Mouse (Mus musculus) c-Kit-positive CD71-negative TER-119-negative erythroid progenitor cells, embryonic 14.5 days (primary cell): ENCODE data around the gene Dusp6.

ENCODE experiments used
- DNase-seq: peaks from one replicate; pipeline ENCODE4 v3.0.0-alpha.2; 2013; ENCODE audit warnings: low read depth

The Dusp6 gene

DNA sequence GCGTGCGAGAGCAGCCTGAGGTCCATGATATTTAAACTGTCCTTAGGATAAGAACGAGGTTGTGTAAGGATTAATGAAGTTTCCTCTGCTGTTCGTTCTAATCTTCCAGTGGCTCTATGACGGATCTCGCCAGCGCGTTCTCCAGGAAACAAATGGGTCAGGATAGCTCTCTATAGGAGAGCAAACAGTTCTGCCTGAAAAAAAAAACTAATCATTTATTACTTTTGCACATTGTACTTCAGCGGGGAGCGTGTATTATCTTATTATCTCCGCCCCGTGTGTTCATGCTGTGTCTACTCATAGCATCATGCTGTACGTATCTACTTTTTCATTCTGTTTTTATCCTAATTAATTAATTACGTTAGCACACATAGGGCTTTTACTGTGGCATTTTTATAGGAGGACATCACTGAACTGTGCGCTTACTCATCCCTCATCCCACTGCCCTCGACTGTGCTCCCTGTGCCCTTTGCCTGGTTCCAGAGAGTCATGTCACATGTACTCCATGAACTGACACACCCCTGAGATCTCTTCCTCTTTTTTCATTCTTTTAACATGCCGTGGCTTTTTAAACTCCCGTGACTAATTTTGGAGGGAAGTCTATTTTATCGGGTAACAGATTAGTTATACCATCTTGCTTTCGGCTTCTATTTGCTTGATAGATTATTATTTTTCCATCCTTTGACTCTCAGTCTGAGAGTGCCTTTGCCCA is 16.1 kb upstream of the Dusp6 start:
- DNase-seq: no peak

DNA sequence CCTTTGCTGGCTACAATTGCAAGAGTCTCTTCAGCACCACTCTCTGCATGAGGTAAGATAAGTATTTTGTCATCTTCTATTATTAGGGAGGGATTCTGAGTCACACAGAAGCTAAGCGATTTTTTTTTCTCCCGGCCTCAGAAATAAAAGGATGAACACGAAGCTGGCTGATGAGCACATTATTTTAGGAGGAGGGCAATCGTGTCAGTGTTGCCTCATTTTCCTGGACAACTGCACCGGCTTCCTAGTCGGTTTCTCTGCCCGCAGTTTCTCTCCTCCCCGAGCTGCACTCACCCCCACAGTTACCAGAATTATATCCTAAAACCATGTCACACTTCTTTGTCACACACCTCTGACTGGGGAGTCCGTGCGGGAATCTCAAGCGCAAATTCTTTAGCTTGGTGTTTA is 12.2 kb upstream of the Dusp6 start:
- DNase-seq: no peak

DNA sequence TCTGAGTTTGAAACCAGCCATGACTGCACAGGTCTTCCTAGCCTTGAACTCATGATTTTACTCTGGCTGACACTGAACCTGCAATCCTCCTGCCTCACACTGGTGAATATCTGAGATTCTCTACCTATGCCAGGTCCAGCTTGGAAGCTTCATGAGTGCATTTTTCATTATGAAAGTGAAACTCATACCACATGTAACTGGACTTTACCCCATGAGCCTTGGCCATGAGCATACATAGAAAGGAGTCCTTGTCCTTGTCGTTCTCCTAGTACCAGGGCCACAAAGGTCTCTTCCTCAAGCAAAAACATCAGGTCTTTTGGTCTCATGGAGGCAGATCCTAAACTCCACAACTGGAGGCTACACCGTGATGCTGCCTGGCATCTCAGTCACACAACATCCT is 9.6 kb upstream of the Dusp6 start:
- no peak for DNase-seq

DNA sequence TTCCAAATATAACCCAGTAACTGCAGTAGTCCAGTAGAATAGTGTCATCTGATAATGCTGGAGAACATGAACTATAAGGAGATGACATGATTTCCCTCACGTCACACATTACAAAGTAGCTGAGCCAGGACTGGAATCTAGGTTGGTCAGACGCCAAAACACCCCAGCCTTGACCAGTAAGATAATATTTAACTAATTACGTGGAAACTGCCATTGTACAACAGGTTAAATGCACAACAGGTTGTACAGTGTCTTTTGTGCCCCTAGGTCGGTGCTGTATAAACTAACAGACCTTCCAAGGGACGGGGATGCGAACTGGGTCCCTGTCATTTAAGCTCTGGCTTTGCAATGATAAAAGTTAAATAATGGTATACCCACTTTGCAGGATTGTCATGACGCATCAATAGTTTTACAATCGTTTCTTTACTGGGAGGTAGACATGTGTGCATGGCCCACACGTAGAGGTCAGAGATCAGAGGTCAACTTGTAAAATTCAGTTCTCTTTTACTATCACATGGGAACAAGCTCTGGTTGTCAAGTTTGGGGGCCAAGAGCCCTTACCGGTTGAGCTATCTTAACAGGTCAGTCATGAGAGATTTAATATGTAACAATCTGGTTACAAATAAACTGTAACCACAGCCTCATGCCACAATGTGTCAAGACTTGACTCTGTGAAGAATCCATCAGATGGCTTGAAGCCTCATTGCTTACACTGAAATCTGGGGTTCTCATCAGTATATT is 7.0 kb upstream of the Dusp6 start:
- DNase-seq: no peak

DNA sequence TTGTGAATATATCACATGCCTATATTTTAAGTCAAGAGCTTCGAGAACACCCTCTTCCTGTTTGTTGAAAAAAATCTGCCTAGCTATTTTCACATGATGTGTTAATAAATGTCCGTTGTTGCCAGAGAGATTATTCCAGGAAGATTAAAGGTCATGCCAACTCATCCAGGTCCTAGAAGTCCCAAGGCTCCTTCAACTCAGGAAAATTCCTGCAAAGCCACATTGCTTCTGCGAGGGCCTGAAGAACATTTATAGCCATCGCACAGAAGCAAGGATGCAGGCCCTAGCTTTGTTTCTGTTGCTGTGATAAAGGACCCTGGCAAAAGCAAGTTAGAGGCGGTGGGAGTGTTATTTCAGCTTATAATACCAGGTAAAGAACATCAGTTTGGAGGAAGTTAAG is 5.5 kb upstream of the Dusp6 start:
- DNase-seq: no peak

DNA sequence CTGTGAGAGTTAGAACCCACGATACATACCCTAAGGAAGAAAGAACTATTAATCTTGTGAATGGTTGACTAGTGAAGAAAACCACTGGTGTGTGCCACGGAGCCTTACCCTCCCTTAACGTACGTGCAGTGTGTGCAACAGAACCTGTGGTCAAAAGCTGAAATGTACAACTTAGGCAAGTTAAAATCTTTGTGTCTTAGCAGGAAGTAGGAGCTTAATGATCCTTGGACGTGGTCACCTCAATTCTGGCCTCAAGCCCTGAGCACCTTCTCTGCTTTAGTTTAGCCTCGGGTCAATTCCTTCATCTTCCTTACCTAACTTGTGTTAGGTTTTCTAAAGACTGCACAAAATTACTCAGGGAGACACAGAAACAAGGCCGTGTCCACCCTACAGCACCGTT is 3.2 kb upstream of the Dusp6 start:
- DNase-seq: no peak

DNA sequence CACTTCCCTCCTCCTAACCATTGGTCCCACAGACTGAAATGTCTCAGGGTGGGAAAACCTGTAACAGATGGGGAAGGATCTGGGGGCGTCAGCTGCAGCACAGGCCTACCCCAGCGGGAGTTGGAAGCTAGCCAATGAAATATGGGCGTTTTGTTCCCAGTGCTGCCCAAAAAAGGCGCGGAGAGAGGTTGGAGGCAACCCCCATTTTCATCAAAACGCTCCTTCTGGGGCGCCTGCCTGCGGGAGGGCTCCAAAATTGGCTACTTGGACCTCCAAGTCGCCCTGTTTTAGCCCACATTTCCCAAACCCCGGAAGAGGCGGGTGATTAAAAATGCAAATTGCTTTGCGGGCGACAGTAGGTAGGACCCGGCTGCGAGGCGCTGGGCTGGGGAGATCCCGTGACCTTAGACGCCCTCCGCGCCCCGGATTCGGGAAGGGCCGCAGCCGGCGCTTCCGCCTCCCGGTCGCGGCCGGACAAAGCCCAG is 1.8 kb upstream of the Dusp6 start:
- DNase-seq: no peak

DNA sequence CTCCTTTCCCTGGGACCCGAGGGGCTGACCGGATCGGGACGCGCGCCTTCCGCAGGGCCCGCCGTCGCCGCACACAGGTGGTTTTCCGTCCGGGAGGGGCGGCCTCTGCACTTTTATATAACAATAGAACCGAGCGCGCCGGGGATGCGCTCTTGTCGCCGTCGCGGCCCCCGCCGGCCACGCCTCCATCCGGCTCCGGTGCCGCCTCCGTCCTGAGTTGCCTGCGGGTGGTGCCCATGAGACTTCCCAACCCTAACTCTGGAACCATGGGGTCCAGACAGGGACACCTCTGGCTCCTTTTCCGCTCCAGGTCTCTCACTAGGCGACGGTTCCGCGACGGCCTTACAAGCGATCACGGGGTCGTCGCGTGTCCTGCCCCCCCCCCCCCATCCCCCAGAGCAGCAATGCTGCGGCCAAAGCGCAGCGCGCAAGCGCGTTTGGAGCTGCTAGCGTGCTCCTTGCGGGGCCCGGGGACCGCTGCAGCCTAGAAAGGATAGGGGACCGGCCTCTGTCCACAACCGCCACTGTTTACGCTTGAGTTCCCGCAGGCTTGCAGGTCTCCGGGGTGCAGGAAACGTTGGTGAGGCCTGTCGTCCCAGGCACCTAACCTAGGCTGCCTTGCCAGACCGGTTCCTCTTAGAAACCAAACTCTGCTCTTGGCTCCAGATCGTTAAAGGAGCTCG is 1.3 kb upstream of the Dusp6 start:
- DNase-seq: peak; percentile 61

DNA sequence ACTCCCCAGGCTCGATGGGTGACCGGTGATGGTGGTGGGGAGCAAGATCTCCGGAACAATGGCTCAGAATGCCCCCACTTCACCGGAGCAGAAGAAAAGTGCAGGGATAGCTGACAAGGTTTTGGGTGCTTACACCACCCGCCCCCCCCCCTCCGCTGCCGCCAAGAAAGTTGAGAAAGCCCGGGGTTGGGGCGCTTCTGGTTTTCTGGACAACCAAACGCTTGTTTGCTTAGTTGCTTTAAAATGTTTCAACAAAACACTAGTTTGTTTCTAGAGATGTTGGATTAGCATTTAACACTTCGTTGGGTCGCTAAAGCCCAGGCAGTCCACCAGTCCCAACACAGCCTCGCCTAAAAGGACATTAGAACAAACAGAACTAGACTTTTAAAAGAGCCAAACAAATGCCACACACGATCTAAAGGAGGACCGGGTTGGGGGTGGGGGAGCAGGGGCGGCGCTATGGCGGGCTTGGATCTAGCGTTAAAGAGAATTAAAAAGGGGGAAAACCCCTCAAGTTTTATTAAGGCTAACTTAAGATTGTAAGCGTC is 638 bp upstream of the Dusp6 start:
- no peak for DNase-seq

DNA sequence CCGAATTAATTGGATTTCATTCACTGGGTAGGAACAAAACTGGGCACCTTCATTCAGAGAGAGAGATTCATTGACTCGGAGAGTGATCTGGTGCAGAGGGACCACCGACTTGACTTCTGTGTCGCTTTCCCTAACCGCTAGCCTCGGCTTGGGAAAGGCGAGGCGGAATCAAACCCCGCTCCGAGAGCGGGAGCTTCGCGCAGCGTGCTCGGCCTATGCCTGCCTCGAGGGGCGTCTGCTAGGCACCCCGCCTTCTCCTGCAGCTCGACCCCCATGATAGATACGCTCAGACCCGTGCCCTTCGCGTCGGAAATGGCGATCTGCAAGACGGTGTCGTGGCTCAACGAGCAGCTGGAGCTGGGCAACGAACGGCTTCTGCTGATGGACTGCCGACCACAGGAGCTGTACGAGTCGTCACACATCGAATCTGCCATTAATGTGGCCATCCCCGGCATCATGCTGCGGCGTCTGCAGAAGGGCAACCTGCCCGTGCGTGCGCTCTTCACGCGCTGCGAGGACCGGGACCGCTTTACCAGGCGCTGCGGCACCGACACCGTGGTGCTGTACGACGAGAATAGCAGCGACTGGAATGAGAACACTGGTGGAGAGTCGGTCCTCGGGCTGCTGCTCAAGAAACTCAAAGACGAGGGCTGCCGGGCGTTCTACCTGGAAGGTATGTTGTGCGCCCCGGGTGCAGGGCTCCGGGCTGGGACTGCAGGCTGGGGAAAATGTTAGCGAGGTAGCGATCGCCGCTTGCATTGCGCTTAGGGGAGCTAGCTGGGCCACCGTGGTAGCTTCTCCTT is 589 bp downstream of the Dusp6 start:
- DNase-seq: no peak

DNA sequence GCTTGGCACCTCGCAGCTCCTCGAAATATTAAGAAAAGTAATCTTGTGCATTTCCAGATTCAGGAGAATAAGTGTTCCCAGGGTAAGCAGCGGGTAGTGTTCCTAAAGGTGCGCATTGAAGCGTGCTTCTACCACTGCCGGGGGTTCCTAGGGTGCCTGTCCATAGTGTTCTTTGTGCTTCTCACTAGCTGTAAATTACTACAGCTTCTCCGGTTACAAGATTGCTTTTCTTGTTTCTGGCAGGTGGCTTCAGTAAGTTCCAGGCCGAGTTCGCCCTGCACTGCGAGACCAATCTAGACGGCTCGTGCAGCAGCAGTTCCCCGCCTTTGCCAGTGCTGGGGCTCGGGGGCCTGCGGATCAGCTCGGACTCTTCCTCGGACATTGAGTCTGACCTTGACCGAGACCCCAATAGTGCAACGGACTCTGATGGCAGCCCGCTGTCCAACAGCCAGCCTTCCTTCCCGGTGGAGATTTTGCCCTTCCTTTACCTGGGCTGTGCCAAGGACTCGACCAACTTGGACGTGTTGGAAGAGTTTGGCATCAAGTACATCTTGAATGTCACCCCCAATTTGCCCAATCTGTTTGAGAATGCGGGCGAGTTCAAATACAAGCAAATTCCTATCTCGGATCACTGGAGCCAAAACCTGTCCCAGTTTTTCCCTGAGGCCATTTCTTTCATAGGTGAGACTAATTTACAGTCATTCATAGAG is 1.4 kb downstream of the Dusp6 start:
- no peak for DNase-seq

DNA sequence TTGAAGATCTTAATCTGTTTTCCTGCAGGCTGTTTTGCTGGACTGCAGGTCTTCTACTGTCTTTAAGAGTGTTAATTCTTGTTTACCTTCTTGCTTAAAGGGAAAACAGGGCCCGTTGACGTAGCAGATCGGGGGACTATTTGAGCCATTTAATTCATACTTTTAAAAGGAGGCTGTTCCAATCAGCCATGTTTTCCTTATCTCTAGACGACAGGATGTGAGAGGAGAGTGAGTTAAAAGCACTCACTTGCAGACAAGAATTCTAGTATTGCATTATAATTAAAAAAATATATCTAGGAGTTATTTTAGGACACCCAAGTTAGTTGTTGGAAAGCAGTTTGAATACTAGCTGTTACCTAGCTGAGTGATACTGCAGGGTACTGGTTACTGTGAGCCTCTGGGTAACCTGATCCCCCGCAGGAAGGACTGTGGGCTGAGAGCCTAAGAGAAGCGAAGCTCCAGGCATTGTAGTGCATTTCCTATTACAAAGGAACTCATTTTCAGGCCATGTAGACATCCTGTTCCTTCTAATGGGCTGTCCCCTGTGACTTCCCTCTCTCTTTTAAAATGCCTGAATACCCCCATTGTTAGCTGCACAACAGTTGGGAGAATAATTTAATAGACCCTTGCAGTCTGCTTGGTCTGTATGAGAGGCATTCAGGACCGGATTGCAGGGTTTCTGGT is 2.1 kb downstream of the Dusp6 start:
- no peak for DNase-seq

DNA sequence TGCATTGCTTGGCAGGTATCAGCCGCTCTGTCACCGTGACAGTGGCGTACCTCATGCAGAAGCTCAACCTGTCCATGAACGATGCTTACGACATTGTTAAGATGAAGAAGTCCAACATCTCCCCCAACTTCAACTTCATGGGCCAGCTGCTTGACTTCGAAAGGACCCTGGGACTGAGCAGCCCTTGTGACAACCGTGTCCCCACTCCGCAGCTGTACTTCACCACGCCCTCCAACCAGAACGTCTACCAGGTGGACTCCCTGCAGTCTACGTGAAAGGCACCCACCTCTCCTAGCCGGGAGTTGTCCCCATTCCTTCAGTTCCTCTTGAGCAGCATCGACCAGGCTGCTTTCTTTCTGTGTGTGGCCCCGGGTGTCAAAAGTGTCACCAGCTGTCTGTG is 3.0 kb downstream of the Dusp6 start:
- no peak for DNase-seq

DNA sequence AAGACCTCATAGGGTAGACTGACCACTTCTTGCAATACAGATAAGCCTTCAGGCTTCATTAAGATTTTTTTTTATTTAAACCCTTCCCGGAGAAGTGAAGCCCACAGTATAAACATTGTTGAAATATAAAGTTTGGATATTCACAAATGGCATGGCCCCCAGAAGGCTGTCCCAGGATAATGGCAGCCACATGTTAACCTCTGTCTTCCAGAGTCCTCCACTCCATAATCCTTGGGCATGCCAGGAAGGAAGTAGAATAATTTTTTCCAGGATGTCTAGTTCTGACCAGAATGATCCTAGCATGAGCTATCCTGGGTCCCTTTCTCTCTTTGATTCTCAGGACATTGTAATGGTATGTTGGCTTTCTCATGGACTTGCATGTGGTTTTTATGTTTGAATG is 4.6 kb downstream of the Dusp6 start:
- no peak for DNase-seq

DNA sequence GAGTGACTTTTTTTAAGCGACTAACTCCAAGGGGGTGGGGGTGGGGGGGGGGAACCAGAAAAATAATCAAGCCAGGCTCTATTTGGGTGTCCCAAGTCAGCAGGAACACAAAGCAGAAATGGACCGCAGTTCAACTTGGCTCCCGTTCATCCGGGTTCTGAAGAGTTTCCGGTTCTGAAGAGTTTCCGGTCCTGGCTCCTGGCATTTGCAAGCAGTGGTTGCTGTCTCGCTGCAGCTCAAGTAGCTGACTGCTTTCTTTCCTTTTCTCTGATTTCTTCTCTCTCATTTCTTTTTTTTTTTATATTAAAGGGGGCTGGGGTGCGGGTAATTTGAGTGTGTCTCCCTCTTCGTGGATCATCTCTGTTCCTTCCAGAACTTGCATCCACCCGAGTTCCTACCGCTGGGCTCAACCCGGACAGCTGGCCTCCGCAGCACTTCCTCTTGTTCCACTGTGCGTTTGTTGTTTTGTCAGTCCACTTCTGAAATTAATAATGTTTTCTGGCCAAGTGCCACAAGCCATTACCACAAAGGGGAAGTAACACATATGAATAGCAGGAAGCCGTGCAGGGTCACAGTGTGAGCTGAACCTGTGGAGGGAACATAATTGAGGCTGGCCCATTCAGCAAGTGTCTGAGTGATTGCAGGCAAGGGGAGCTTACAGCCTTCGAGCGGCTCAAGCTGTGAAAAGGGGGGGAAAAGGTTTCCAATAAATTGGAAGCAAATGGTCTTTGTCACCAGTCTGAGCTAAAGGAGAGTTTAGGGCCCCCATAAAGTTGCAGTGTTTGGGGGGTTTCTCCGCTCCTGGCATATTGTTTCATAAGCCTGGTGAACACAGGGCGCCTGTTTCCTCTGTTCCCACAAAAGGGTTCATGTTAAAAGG is 5.6 kb downstream of the Dusp6 start:
- peak; percentile 78 for DNase-seq

DNA sequence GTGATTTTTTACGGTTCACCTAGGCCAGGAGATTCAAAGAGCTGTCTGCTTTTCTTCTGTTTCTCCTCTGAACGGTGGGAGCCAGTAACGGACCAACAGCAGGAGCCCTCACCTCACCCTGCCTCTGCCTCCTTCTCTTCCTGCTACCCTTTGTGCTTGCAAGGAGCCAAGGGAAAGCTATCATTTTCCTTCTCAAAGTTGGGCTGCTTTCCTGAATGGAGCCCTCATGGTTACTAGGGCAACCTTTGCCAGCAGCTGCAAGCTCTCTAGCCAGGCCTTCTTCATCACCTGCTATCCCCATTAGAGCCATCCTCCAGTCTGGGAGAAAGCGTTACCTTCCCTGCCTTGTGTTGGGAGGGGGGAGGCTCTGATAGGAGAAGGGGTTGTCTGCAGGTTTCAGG is 6.3 kb downstream of the Dusp6 start:
- no peak for DNase-seq

DNA sequence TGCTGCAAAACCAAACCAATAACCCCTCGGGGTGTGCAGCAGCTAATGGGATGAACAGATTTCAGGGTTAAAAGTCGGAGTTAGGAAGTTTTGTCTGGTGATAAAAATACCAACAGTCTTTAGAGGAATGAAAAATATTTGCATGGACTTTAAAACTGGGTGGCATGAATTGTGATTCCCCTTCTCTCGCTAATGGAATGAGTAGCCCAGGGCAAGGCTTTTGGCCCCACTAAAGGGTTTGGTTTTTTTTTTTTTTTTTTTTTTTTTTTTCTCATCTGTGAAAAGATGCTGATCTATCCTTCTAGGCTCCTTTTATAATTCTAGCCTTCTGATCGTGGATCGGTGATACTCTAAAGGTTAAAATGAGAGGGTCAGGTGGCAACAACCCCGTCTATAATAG is 6.7 kb downstream of the Dusp6 start:
- DNase-seq: no peak

DNA sequence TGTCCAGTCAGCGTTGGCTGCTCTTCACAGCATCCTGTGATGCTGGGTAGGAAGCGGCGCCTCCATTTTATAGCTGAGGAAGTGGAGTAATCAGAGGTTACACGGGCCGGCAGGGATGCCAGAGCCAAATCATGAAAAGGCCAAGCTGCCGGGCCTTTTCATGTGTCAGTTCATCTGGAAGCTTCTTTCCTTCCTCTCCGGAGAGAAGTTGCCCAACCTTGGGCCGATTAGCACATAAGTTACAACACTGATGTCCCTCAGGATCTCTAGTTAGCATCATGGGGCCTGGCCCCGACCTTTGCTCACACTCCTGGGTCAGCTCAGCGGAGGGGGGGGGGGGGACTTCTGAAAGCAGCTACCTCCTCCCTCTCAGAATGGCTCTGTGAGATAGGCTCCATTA is 7.4 kb downstream of the Dusp6 start:
- no peak for DNase-seq

DNA sequence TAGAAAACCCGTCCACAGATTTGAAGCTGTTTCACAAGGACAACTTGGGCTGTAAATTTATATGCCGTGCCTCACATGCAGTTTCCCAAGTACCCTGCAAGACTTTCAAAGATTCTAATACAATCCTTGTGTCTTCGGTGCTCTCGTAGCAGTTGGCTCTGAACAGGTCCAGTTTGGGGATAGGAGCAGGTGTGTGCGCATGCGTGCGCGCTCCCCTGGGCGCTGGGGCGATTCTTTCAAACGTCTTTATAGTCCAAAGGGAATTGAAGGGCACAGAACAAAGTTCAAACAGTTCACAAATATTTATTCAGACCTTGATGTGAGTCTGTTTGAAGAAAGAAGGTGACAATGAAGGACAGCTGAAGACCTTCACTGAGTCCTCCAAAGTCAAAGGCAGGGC is 8.0 kb downstream of the Dusp6 start:
- no peak for DNase-seq

DNA sequence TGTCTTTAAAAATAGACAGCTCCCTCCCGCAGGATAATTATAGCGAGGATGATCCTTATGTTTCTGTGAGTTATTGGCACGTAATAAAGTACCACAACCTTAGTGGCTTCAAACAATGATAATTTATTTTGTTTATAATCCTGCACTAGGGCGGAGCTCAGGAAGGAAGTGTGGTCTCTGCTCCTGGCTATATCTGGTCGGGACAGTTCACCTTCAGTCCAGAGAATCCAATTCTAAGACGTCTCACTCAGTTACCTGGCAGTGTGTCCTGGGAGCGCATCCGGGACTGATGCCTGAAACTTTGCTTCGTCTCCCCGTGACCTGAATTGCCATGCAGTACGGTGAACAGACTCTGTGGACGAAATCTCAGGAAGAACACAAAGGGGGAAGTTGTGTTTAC is 10.0 kb downstream of the Dusp6 start:
- no peak for DNase-seq
